Mouse (Mus musculus): ENCODE measurements around the gene Clec3b.

The Clec3b gene

GRCm38 (mm10) chr9:123153121-123153520 is 2.4 kb downstream of the Clec3b start:
- no peak for DNase-seq (ENCODE audit: low read depth, low spot score)

GRCm38 (mm10) chr9:123156910-123157361 is 6.2 kb downstream of the Clec3b start:
- DNase-seq (ENCODE audit: low read depth, low spot score) = no peak

GRCm38 (mm10) chr9:123157699-123158098 is 7.0 kb downstream of the Clec3b start:
- DNase-seq (ENCODE audit: low read depth, low spot score) = no peak

- no peak for DNase-seq (ENCODE audit: low read depth, low spot score)
These were observed 7.5 kb downstream of the Clec3b start for GRCm38 (mm10) chr9:123158125-123158836.

GRCm38 (mm10) chr9:123159330-123159729 is 8.6 kb downstream of the Clec3b start:
- DNase-seq (ENCODE audit: low read depth, low spot score) = peak; percentile 6

- no peak for DNase-seq (ENCODE audit: low read depth, low spot score)
These were observed 11.0 kb downstream of the Clec3b start for GRCm38 (mm10) chr9:123161792-123162191.

- peak; percentile 26 for DNase-seq (ENCODE audit: low read depth, low spot score)
These were observed 12.4 kb downstream of the Clec3b start for GRCm38 (mm10) chr9:123162985-123163694.

- DNase-seq (ENCODE audit: low read depth, low spot score) = no peak
These were observed 15.2 kb downstream of the Clec3b start for GRCm38 (mm10) chr9:123165781-123166443.

GRCm38 (mm10) chr9:123173760-123174159 is 23.0 kb downstream of the Clec3b start:
- no peak for DNase-seq (ENCODE audit: low read depth, low spot score)

GRCm38 (mm10) chr9:123174356-123174755 is 23.6 kb downstream of the Clec3b start:
- no peak for DNase-seq (ENCODE audit: low read depth, low spot score)

- no peak for DNase-seq (ENCODE audit: low read depth, low spot score)
These were observed 26.8 kb downstream of the Clec3b start for GRCm38 (mm10) chr9:123177380-123178048.

- DNase-seq (ENCODE audit: low read depth, low spot score) = no peak
These were observed 29.3 kb downstream of the Clec3b start for GRCm38 (mm10) chr9:123180003-123180402.

- no peak for DNase-seq (ENCODE audit: low read depth, low spot score)
These were observed 32.5 kb downstream of the Clec3b start for GRCm38 (mm10) chr9:123183226-123183625.

GRCm38 (mm10) chr9:123185546-123185945 is 34.8 kb downstream of the Clec3b start:
- DNase-seq (ENCODE audit: low read depth, low spot score) = no peak

GRCm38 (mm10) chr9:123186151-123186550 is 35.4 kb downstream of the Clec3b start:
- no peak for DNase-seq (ENCODE audit: low read depth, low spot score)

GRCm38 (mm10) chr9:123187589-123187988 is 36.8 kb downstream of the Clec3b start:
- no peak for DNase-seq (ENCODE audit: low read depth, low spot score)

GRCm38 (mm10) chr9:123188271-123188670 is 37.5 kb downstream of the Clec3b start:
- DNase-seq (ENCODE audit: low read depth, low spot score) = no peak

GRCm38 (mm10) chr9:123200116-123200515 is 49.4 kb downstream of the Clec3b start:
- no peak for DNase-seq (ENCODE audit: low read depth, low spot score)

- DNase-seq (ENCODE audit: low read depth, low spot score) = no peak
These were observed 55.8 kb downstream of the Clec3b start for GRCm38 (mm10) chr9:123206526-123206925.

- no peak for DNase-seq (ENCODE audit: low read depth, low spot score)
These were observed 56.2 kb downstream of the Clec3b start for GRCm38 (mm10) chr9:123206948-123207347.

Data from c-Kit-negative CD71-positive TER-119-positive erythroid progenitor cells, embryonic 14.5 days (primary cell).